Mouse (Mus musculus) splenic B cell, adult 2 months (primary cell): ENCODE measurements around the gene Dnah9.

Experiments used
- DNase-seq: peaks from one replicate; pipeline ENCODE4 v3.0.0-alpha.2; 2011; ENCODE audit warnings: low read depth, low spot score
- H3K27me3 ChIP-seq: 2 replicates; pipeline ENCODE4 v1.6.1; 2012; ENCODE audit warnings: mild to moderate bottlenecking, low read length, moderate library complexity, mixed read lengths; ENCODE audit not compliant: control insufficient read depth, poor library complexity, insufficient read depth, severe bottlenecking
- H3K36me3 ChIP-seq: 2 replicates; pipeline ENCODE4 v1.6.1; 2012; ENCODE audit warnings: mild to moderate bottlenecking, low read length, moderate library complexity, mixed read lengths; ENCODE audit not compliant: control insufficient read depth, poor library complexity, insufficient read depth, severe bottlenecking

The Dnah9 gene

GRCm38 (mm10) chr11:65852066-65852465 lies 316.3 kb downstream of the Dnah9 start:
- H3K27me3 ChIP-seq, result no peaks in the 10 kb centered on the region
- no peak for DNase-seq
- H3K36me3 ChIP-seq, result no peaks in the 10 kb centered on the region

GRCm38 (mm10) chr11:65846446-65846845 lies 321.9 kb downstream of the Dnah9 start:
- DNase-seq, result no peak
- H3K27me3 ChIP-seq, result no peaks in the 10 kb centered on the region
- H3K36me3 ChIP-seq, result no peaks in the 10 kb centered on the region

- Histone ChIP-seq H3K27me3 (no peaks in the 10 kb centered on the region), H3K36me3 (no peaks in the 10 kb centered on the region)
- DNase-seq, result no peak
Observed at GRCm38 (mm10) chr11:65838999-65839398, 329.4 kb downstream of the Dnah9 start.

GRCm38 (mm10) chr11:65824556-65824955 lies 343.8 kb downstream of the Dnah9 start:
- DNase-seq, result no peak
- H3K27me3 ChIP-seq, result no peaks in the 10 kb centered on the region
- peaks cover 28% of the 10 kb centered on the region for H3K36me3 ChIP-seq

- Histone ChIP-seq H3K27me3 (no peaks in the 10 kb centered on the region), H3K36me3 (peaks cover 22% of the 10 kb centered on the region)
- DNase-seq, result peak; percentile 67
Observed at GRCm38 (mm10) chr11:65820877-65821276, 347.5 kb downstream of the Dnah9 start.

- H3K27me3 ChIP-seq, result no peaks in the 10 kb centered on the region
- H3K36me3 ChIP-seq, result peaks cover 19% of the 10 kb centered on the region
- DNase-seq, result no peak
Observed at GRCm38 (mm10) chr11:65820280-65820679, 348.1 kb downstream of the Dnah9 start.

- Histone ChIP-seq H3K27me3 (no peaks in the 10 kb centered on the region), H3K36me3 (peaks cover 14% of the 10 kb centered on the region)
- DNase-seq, result no peak
Observed at GRCm38 (mm10) chr11:65818193-65818592, 350.2 kb downstream of the Dnah9 start.

- H3K27me3 ChIP-seq, result no peaks in the 10 kb centered on the region
- no peak for DNase-seq
- peaks cover 7% of the 10 kb centered on the region for H3K36me3 ChIP-seq
Observed at GRCm38 (mm10) chr11:65816237-65816636, 352.1 kb downstream of the Dnah9 start.

- no peaks in the 10 kb centered on the region for H3K27me3 ChIP-seq
- peaks cover 5% of the 10 kb centered on the region for H3K36me3 ChIP-seq
- DNase-seq, result no peak
Observed at GRCm38 (mm10) chr11:65814381-65814780, 354.0 kb downstream of the Dnah9 start.

GRCm38 (mm10) chr11:65812088-65812487 lies 356.3 kb downstream of the Dnah9 start:
- no peak for DNase-seq
- H3K36me3 ChIP-seq, result peaks cover 5% of the 10 kb centered on the region
- no peaks in the 10 kb centered on the region for H3K27me3 ChIP-seq

- no peaks in the 10 kb centered on the region for H3K36me3 ChIP-seq
- H3K27me3 ChIP-seq, result no peaks in the 10 kb centered on the region
- no peak for DNase-seq
Observed at GRCm38 (mm10) chr11:65807601-65808000, 360.8 kb downstream of the Dnah9 start.

- Histone ChIP-seq H3K36me3 (no peaks in the 10 kb centered on the region), H3K27me3 (no peaks in the 10 kb centered on the region)
- peak; percentile 91 for DNase-seq
Observed at GRCm38 (mm10) chr11:65806909-65807504, 361.3 kb downstream of the Dnah9 start, which contains the start of gene Zkscan6. Gene Zkscan6, plus strand, starts transcription at chr11:65807175.

GRCm38 (mm10) chr11:65806321-65806904 lies 361.9 kb downstream of the Dnah9 start:
- Histone ChIP-seq H3K27me3 (no peaks in the 10 kb centered on the region), H3K36me3 (no peaks in the 10 kb centered on the region)
- peak; percentile 62 for DNase-seq

GRCm38 (mm10) chr11:65801899-65802298 lies 366.5 kb downstream of the Dnah9 start:
- Histone ChIP-seq H3K36me3 (no peaks in the 10 kb centered on the region), H3K27me3 (no peaks in the 10 kb centered on the region)
- no peak for DNase-seq

- no peaks in the 10 kb centered on the region for H3K27me3 ChIP-seq
- H3K36me3 ChIP-seq, result no peaks in the 10 kb centered on the region
- DNase-seq, result no peak
Observed at GRCm38 (mm10) chr11:65795896-65796295, 372.5 kb downstream of the Dnah9 start.
